Mouse (Mus musculus) bone marrow, adult 2 months (tissue): ENCODE results near the gene Sgk1.

Experiments
- CTCF ChIP-seq: fragments of 200-500 bp; IDR thresholded peaks from 2 replicates; pipeline ENCODE4 v1.5.1; 2011; ENCODE audit warnings: low read length, control low read depth; ENCODE audit not compliant: control insufficient read depth, insufficient read depth
- POLR2A ChIP-seq: fragments of 200-500 bp; IDR thresholded peaks from 2 replicates; pipeline ENCODE4 v1.6.1; 2011; ENCODE audit warnings: low read depth, mild to moderate bottlenecking, control low read depth, low read length, borderline replicate concordance; ENCODE audit not compliant: control insufficient read depth

- TF ChIP-seq POLR2A (no peak), CTCF (no peak)
These were observed 35.6 kb upstream of the Sgk1 start for GRCm38 (mm10) chr10:21846366-21846765.
